Mouse (Mus musculus) left cerebral cortex, adult 2 months (tissue): ENCODE data around the gene Epn1. TPM values are rescaled to one million over a fixed set of nuclear protein-coding genes. Genes with fewer than 3 reads are reported as not detected.

Experiments used
- DNase-seq, 2 experiments: peaks; one replicate each; pipeline ENCODE4 v3.0.0; 2021 to 2022; ENCODE audit warnings: low spot score in 2 of 2, mixed read lengths in 1 of 2; ENCODE audit errors: extremely low spot score in 1 of 2
- H3K27ac ChIP-seq: fragments of 200-600 bp; 2 replicates; pipeline ENCODE4 v1.8.1; 2022
- H3K4me3 ChIP-seq: fragments of 200-600 bp; 2 replicates; pipeline ENCODE4 v1.8.1; 2022
- CTCF ChIP-seq: fragments of 200-600 bp; IDR thresholded peaks from 2 replicates; pipeline ENCODE4 v1.8.1; 2022; ENCODE audit warnings: antibody characterized with exemption, mild to moderate bottlenecking, moderate library complexity
- intact Hi-C: fragments of 180-260 bp; cut with DNase I; formaldehyde crosslinking; loops from one replicate; pipeline ENCODE4 v1.15.1; 2025
- microRNA-seq, 2 experiments: library from miRNA; unstranded; fragments of <30 nt; microRNA quantifications; one replicate each; pipeline ENCODE4 v1.2.0; 2021
- total RNA-seq, 2 experiments: library from RNA; stranded (reverse); gene quantifications; 2 replicates each; pipeline ENCODE4 v1.2.3; 2021

Epn1 gene
- total RNA-seq, 2 experiments from 2014 or later, result 470 to 471 TPM

DNA sequence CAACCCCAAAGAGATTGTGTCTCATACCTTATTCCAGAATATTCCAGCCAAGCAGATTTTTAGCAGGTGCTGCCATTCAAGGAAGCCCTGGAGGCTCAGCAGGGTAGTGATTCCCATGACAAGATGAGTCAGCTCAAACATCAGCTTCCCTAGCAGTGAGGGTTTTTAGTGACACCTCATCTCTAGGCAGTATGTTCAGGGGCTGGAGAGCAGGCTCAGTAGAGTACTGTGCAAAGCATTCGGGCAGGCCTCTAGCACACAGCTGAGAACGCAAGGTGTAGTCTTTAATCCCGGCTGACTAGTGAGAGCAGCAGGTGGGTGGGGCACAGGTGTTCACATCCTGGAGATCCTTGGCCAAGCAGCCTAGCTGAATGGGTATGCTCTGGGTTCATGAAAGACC is 19.8 kb downstream of the Epn1 start:
- no peak; the same call in 1 of the 2 replicates for TF ChIP-seq CTCF
- intact Hi-C loops, result no loop called here
- Histone ChIP-seq H3K4me3 (no peak overlapping the region), H3K27ac (no peak overlapping the region)
- DNase-seq, result no peak

- Histone ChIP-seq H3K4me3 (no peak overlapping the region), H3K27ac (no peak overlapping the region)
- no peak for TF ChIP-seq CTCF
- intact Hi-C loops, result no loop called here
- no peak for DNase-seq
Measured at GRCm38 (mm10) chr7:5101066-5101663, 21.1 kb downstream of the Epn1 start.

- no peak overlapping the region for H3K4me3 ChIP-seq
- intact Hi-C loops, result no loop called here
- no peak overlapping the region for H3K27ac ChIP-seq
- no peak for DNase-seq
- TF ChIP-seq CTCF, result no peak
Measured at GRCm38 (mm10) chr7:5102564-5102963, 22.5 kb downstream of the Epn1 start.

DNA sequence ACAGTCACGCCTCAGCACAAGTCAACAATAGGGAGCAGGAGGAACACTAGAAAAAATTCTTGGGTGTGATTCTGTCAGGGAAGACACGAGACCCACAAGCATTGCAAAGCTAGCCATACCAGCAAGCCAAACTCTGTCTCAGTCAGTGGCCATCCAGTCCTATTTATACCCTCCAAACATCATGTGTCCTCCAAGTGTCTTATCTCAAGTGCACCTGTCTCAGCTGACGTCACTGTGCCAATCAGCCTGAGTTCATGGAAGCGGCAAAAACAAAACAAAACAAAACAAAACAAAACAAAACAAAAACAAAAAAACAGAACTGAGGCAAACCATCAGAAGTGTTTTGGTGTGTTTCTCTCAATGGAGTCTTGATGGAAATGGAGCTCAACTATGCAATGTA is 28.2 kb downstream of the Epn1 start:
- no peak overlapping the region for H3K27ac ChIP-seq
- intact Hi-C loops, result no loop called here
- TF ChIP-seq CTCF, result no peak
- no peak overlapping the region for H3K4me3 ChIP-seq
- DNase-seq, result no peak

DNA sequence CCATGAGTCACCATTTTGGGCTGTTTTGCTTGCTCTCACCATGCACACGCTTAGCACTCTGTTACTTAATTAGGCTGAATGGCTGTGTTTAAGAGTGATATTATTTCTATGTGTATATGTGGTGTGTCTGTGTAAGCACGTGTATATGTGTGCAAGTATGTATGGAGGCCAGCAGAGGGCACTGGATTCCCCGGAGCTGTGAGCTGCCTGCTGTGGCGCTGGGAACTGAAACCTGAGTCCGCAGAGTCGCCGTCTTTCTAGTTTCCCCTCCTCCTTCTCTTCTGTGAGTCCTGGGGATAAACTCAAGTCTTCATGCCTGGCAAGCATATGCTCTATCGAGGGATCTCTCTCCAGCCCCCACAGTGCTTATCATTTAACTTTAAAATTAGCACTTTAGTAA is 29.3 kb downstream of the Epn1 start:
- intact Hi-C loops, result no loop called here
- TF ChIP-seq CTCF, result no peak
- H3K27ac ChIP-seq, result no peak overlapping the region

DNA sequence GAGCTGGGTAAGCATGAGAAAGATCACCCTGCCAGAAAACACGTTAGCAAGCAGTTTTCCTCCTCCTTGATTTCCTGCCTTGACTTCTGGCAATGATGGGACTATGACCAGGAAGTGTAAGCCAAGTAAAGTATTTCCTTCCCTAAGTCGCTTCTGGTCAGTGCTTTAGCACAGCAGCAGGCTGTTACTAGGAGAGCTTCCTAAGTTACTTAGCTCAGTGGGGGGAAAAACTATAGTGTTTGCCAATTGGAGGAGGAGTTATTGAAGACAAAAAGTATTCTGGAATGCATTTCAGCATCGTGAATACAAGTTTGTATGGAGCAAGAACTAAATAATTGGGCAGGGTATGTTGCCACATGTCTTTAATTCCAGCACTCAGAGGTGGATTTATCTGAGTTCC is 32.7 kb downstream of the Epn1 start:
- H3K27ac ChIP-seq, result no peak overlapping the region
- no peak for DNase-seq
- intact Hi-C loops, result no loop called here
- no peak overlapping the region for H3K4me3 ChIP-seq
- TF ChIP-seq CTCF, result no peak

More for the DNA sequence above, 29.3 kb downstream of the Epn1 start:
- no peak for DNase-seq
- H3K4me3 ChIP-seq, result no peak overlapping the region

GRCm38 (mm10) chr7:5116850-5117249 is 36.8 kb downstream of the Epn1 start, which contains the start of gene Rfpl4:
Gene Rfpl4, minus strand, starts transcription at chr7:5116950.
- Histone ChIP-seq H3K27ac (no peak within 1 kb of the TSS), H3K4me3 (no peak within 1 kb of the TSS)
- no peak for TF ChIP-seq CTCF
- DNase-seq, result no peak
- intact Hi-C loops, result no loop called here

DNA sequence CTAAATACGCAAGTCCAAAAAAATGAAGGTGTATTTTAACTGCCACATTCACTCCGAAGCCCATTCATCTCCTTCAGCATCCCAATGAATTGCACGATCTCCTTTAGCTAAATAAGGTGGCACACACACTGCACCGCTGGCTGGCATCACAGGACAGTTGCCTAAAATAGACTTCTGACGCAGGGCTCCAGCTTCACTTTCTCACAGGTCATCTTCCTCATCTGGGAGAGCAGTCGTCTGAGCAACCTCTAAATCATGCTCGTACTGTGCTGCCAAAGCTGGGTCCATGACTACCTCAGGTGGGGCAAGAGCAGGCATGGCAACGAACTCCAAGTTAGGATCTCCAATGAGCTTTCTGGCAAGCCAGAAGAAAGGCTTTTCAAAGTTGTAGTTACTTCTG is 45.0 kb downstream of the Epn1 start:
- Histone ChIP-seq H3K4me3 (no peak overlapping the region; the same call in 1 of the 2 replicates), H3K27ac (no peak overlapping the region)
- intact Hi-C loops, result no loop called here
- TF ChIP-seq CTCF, result no peak
- DNase-seq, result no peak

DNA sequence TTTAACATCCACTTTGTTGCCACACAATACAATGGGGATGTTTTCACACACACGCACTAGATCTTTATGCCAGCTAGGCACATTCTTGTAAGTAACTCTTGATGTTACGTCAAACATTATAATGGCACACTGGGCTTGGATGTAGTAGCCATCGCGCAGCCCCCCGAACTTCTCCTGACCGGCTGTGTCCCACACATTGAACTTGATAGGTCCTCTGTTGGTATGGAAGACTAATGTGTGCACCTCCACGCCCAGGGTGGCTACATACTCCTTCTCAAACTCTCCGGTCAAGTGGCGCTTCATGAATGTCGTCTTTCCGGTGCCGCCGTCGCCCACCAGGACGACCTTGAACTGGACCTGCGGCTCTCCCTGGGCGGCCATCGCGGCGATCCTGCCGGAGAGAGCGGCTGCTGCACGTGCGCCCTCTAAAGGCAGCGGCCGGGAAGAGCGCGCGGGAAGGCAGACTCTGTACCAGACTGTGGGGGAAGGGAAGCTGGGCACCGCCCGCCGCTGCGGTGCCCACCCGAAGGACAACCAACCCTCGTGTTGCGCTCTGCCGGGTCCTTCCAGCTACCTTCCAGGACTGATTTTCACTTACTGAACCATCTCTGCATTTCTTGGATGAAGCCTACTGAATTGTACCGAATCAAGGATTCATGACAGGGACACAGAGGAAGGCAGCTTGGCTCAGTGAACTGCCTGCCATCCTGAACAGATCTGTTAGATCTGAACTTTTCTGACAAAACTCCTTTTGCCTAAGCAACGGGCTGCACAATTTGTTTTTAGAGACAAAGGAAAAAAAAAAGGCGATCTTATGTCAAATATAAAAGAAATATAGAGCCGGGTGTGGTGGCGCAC is 45.7 kb downstream of the Epn1 start, which contains the start of gene Rasl2-9:
Rasl2-9 (minus strand) TSS at position 402 of the 858 bp plus-strand sequence.
- H3K27ac ChIP-seq, result peak within 1 kb of the TSS; percentile 17; the same call in 1 of the 2 replicates

More for the DNA sequence above, 45.7 kb downstream of the Epn1 start, which contains the start of gene Rasl2-9:
- H3K4me3 ChIP-seq, result peak within 1 kb of the TSS; percentile 53
- peak; percentile 79 to 87 for DNase-seq
- intact Hi-C loops, result no loop called here
- TF ChIP-seq CTCF, result peak; percentile 95

Small RNA genes lying within 50 kb of the gene (microRNA-seq; reads per million reads assigned to microRNA genes)
- gene Gm26217, result 0 reads per million in 2 experiments

Other genes starting within 250 kb of the Epn1 start
- 100 to 1,000 TPM; 134 to 138 TPM for gene Shisa7, start 235.5 kb upstream of the Epn1 start, total RNA-seq
- gene Isoc2b, start 210.0 kb upstream of the Epn1 start, total RNA-seq, result 1 to 10 TPM; 6.9 to 9.3 TPM
- 10 to 100 TPM; 11.3 to 12.6 TPM for gene Isoc2a, start 203.1 kb upstream of the Epn1 start, total RNA-seq
- gene Gm36210, start 173.7 kb upstream of the Epn1 start, total RNA-seq, result under 1 TPM; 0.27 to 0.28 TPM
- 10 to 100 TPM; 15.8 to 16.4 TPM for gene Zfp628, start 165.0 kb upstream of the Epn1 start, total RNA-seq
- gene Nat14, start 158.2 kb upstream of the Epn1 start, total RNA-seq, result 100 to 1,000 TPM in 1 of 2 experiments, 10 to 100 TPM in 1; 99.7 to 109 TPM
- gene Ssc5d, start 154.4 kb upstream of the Epn1 start, total RNA-seq, result 1 to 10 TPM; 2.8 to 4.4 TPM
- under 1 TPM in 1 of 2 experiments, not detected in 1; 0.91 TPM for gene Sbk2, start 115.8 kb upstream of the Epn1 start, total RNA-seq
- 1 to 10 TPM; 1.1 to 1.5 TPM for gene Sbk3, start 109.1 kb upstream of the Epn1 start, total RNA-seq
- 10 to 100 TPM; 28.9 to 33.0 TPM for gene Zfp579, start 84.1 kb upstream of the Epn1 start, total RNA-seq
- gene Zfp524, start 65.8 kb upstream of the Epn1 start, total RNA-seq, result 1 to 10 TPM; 6.3 to 6.5 TPM
- gene Fiz1, start 65.5 kb upstream of the Epn1 start, total RNA-seq, result 10 to 100 TPM; 24.1 to 26.3 TPM
- not detected for gene Gm44973, start 64.7 kb upstream of the Epn1 start, total RNA-seq
- gene Zfp865, start 59.9 kb upstream of the Epn1 start, total RNA-seq, result 10 to 100 TPM; 36.3 to 40.3 TPM
- 10 to 100 TPM; 53.3 to 59.1 TPM for gene Ccdc106, start 59.7 kb upstream of the Epn1 start, total RNA-seq
- not detected for gene 4632433K11Rik, start 46.1 kb upstream of the Epn1 start, total RNA-seq
- gene Zfp784, start 41.8 kb upstream of the Epn1 start, total RNA-seq, result 1 to 10 TPM; 4.2 to 5.5 TPM
- gene Zfp580, start 28.7 kb upstream of the Epn1 start, total RNA-seq, result 10 to 100 TPM; 30.5 to 32.5 TPM
- gene U2af2, start 18.1 kb upstream of the Epn1 start, total RNA-seq, result 100 to 1,000 TPM; 183 to 187 TPM
- gene Rfpl4, start 36.7 kb downstream of the Epn1 start, total RNA-seq, result not detected
- gene Rasl2-9, start 45.7 kb downstream of the Epn1 start, total RNA-seq, result under 1 TPM in 1 of 2 experiments, not detected in 1; 0.58 TPM
- gene Vmn1r55, start 69.4 kb downstream of the Epn1 start, total RNA-seq, result not detected
- gene Vmn1r56, start 116.5 kb downstream of the Epn1 start, total RNA-seq, result not detected
- not detected for gene Vmn1r57, start 138.3 kb downstream of the Epn1 start, total RNA-seq